Mouse (Mus musculus) midbrain, postnatal 0 days (tissue): Measurements from ENCODE around the gene B3galt1. TPM values are rescaled to one million over a fixed set of nuclear protein-coding genes. Genes with fewer than 3 reads are reported as not detected.

ENCODE experiments used
- ATAC-seq: fragments of 200-750 bp; cut with Nextera tagmentation; 2 replicates; pipeline ENCODE4 v1.8.0; 2017; ENCODE audit warnings: moderate number of reproducible peaks, mild to moderate bottlenecking, moderate TSS enrichment, moderate library complexity; ENCODE audit not compliant: low FRiP score
- DNase-seq: peaks from one replicate; pipeline ENCODE4 v3.0.0-alpha.2; 2015; ENCODE audit warnings: low spot score
- H3K27ac ChIP-seq: fragments of 300-500 bp; sonication (generic); 2 replicates; pipeline ENCODE4 v1.5.1; 2014; ENCODE audit warnings: low read depth, mild to moderate bottlenecking, low read length, mixed read lengths
- H3K27me3 ChIP-seq: fragments of 300-500 bp; sonication (generic); 2 replicates; pipeline ENCODE4 v1.6.1; 2014; ENCODE audit warnings: low read length, control low read depth, mixed read lengths; ENCODE audit not compliant: insufficient read depth
- H3K36me3 ChIP-seq: fragments of 300-500 bp; sonication (generic); 2 replicates; pipeline ENCODE4 v1.6.1; 2014; ENCODE audit warnings: low read length, control low read depth, mixed read lengths; ENCODE audit not compliant: insufficient read depth
- H3K4me1 ChIP-seq: fragments of 300-500 bp; sonication (generic); 2 replicates; pipeline ENCODE4 v1.6.1; 2014; ENCODE audit warnings: mild to moderate bottlenecking, control low read depth, antibody characterized with exemption, low read length, mixed read lengths; ENCODE audit not compliant: insufficient read depth
- H3K4me2 ChIP-seq: fragments of 300-500 bp; sonication (generic); 2 replicates; pipeline ENCODE4 v1.6.1; 2014; ENCODE audit warnings: low read depth, mild to moderate bottlenecking, low read length, mixed read lengths; ENCODE audit not compliant: poor library complexity, severe bottlenecking
- H3K4me3 ChIP-seq: fragments of 300-500 bp; sonication (generic); 2 replicates; pipeline ENCODE4 v1.5.1; 2014; ENCODE audit warnings: low read depth, mild to moderate bottlenecking, low read length, moderate library complexity
- H3K9ac ChIP-seq: fragments of 300-500 bp; sonication (generic); replicated peaks from 2 replicates; pipeline ENCODE4 v1.6.1; 2014; ENCODE audit warnings: mild to moderate bottlenecking, low read length, moderate library complexity, mixed read lengths; ENCODE audit not compliant: poor library complexity, severe bottlenecking
- H3K9me3 ChIP-seq: fragments of 300-500 bp; sonication (generic); 2 replicates; pipeline ENCODE4 v1.6.1; 2016; ENCODE audit warnings: low read length, control low read depth
- CTCF ChIP-seq: IDR thresholded peaks from 2 replicates; pipeline ENCODE4 v1.5.1; 2016; ENCODE audit warnings: antibody characterized with exemption, mild to moderate bottlenecking
- WGBS: fragments of 180-500 bp; shearing (Covaris S2); extraction: QIAGEN DNeasy Blood & Tissue Kit; methylation state at CpG from one replicate; pipeline ENCODE4 v1.1.7; 2014; 5-methylcytosine and 5-hydroxymethylcytosine counted together
- polyA plus RNA-seq: library from polyadenylated mRNA; unstranded; fragments of >200 nt; fragmentation: Nextera tagmentation; extraction: Ambion mirVana; gene quantifications from 2 replicates; pipeline ENCODE4 v1.2.1, GENCODE M21; 2015
- total RNA-seq: library from RNA; depleted of rRNA; stranded (reverse); fragments of >200 nt; gene quantifications from 2 replicates; pipeline ENCODE4 v1.2.3, GENCODE M21; 2014

The B3galt1 gene
- total and polyA plus RNA-seq, 2 experiments from 2014 or later, result 18.0 to 50.4 TPM

GRCm38 (mm10) chr2:67901574-67901973 is 335.9 kb downstream of the B3galt1 start:
- no peaks in the 10 kb centered on the region for H3K9me3 ChIP-seq
- DNase-seq, result peak; percentile 37
- H3K27ac ChIP-seq, result no peak overlapping the region
- H3K4me1 ChIP-seq, result no peaks in the 10 kb centered on the region
- H3K4me3 ChIP-seq, result no peak overlapping the region
- ATAC-seq, result no peak
- H3K9ac ChIP-seq, result no peak overlapping the region
- no peak overlapping the region for H3K4me2 ChIP-seq
- no peaks in the 10 kb centered on the region for H3K36me3 ChIP-seq
- H3K27me3 ChIP-seq, result no peaks in the 10 kb centered on the region
- 72% methylated on average over 6 of the region's 6 CpGs for WGBS
- TF ChIP-seq CTCF, result no peak

GRCm38 (mm10) chr2:67902651-67903292 is 337.1 kb downstream of the B3galt1 start:
- no peak for DNase-seq
- TF ChIP-seq CTCF, result no peak
- H3K36me3 ChIP-seq, result no peaks in the 10 kb centered on the region

GRCm38 (mm10) chr2:67903769-67904168 is 338.1 kb downstream of the B3galt1 start:
- Histone ChIP-seq H3K27me3 (no peaks in the 10 kb centered on the region), H3K4me1 (no peaks in the 10 kb centered on the region), H3K4me2 (no peak overlapping the region), H3K9ac (no peak overlapping the region), H3K36me3 (no peaks in the 10 kb centered on the region), H3K27ac (no peak overlapping the region), H3K4me3 (no peak overlapping the region), H3K9me3 (no peaks in the 10 kb centered on the region)
- DNase-seq (no peak), ATAC-seq (no peak)
- 71% methylated on average over 1 of the region's 1 CpGs for WGBS
- TF ChIP-seq CTCF, result no peak

More at GRCm38 (mm10) chr2:67902651-67903292, 337.1 kb downstream of the B3galt1 start:
- 84% methylated on average over 8 of the region's 8 CpGs for WGBS
- H3K9me3 ChIP-seq, result no peaks in the 10 kb centered on the region
- H3K4me1 ChIP-seq, result no peaks in the 10 kb centered on the region
- H3K27me3 ChIP-seq, result no peaks in the 10 kb centered on the region
- ATAC-seq, result no peak
- H3K27ac ChIP-seq, result no peak overlapping the region
- H3K4me3 ChIP-seq, result no peak overlapping the region
- H3K4me2 ChIP-seq, result no peak overlapping the region
- no peak overlapping the region for H3K9ac ChIP-seq

GRCm38 (mm10) chr2:67931994-67932393 is 366.3 kb downstream of the B3galt1 start:
- Histone ChIP-seq H3K27me3 (no peaks in the 10 kb centered on the region), H3K9ac (no peak overlapping the region), H3K36me3 (no peaks in the 10 kb centered on the region), H3K4me1 (no peaks in the 10 kb centered on the region), H3K4me2 (no peak overlapping the region), H3K27ac (no peak overlapping the region), H3K9me3 (no peaks in the 10 kb centered on the region), H3K4me3 (no peak overlapping the region)
- DNase-seq, result no peak
- 36% methylated on average over 3 of the region's 3 CpGs for WGBS
- no peak for ATAC-seq
- no peak for TF ChIP-seq CTCF

- Histone ChIP-seq H3K4me2 (no peak overlapping the region), H3K36me3 (no peaks in the 10 kb centered on the region), H3K27ac (no peak overlapping the region), H3K9me3 (no peaks in the 10 kb centered on the region), H3K27me3 (no peaks in the 10 kb centered on the region), H3K4me1 (no peaks in the 10 kb centered on the region), H3K9ac (no peak overlapping the region), H3K4me3 (no peak overlapping the region)
- WGBS, result 87% methylated on average over 3 of the region's 3 CpGs
- DNase-seq (no peak), ATAC-seq (no peak)
- no peak for TF ChIP-seq CTCF
Observed at GRCm38 (mm10) chr2:67948408-67948807, 382.7 kb downstream of the B3galt1 start.

- H3K27me3 ChIP-seq, result no peaks in the 10 kb centered on the region
- no peak overlapping the region for H3K27ac ChIP-seq
- DNase-seq, result no peak
- H3K9me3 ChIP-seq, result no peaks in the 10 kb centered on the region
- 89% methylated on average over 4 of the region's 4 CpGs for WGBS
- no peak overlapping the region for H3K9ac ChIP-seq
- no peaks in the 10 kb centered on the region for H3K4me1 ChIP-seq
- H3K4me3 ChIP-seq, result no peak overlapping the region
- H3K36me3 ChIP-seq, result no peaks in the 10 kb centered on the region
- TF ChIP-seq CTCF, result no peak
- ATAC-seq, result no peak
- no peak overlapping the region for H3K4me2 ChIP-seq
Observed at GRCm38 (mm10) chr2:67956182-67956581, 390.5 kb downstream of the B3galt1 start.
